Mouse (Mus musculus): ENCODE results near the gene Cpox. TPM values are rescaled to one million over a fixed set of nuclear protein-coding genes. Genes with fewer than 3 reads are reported as not detected.

Gene Cpox
- polyA plus RNA-seq, 1 experiment from 2014 or later, result 42.3 TPM

DNA sequence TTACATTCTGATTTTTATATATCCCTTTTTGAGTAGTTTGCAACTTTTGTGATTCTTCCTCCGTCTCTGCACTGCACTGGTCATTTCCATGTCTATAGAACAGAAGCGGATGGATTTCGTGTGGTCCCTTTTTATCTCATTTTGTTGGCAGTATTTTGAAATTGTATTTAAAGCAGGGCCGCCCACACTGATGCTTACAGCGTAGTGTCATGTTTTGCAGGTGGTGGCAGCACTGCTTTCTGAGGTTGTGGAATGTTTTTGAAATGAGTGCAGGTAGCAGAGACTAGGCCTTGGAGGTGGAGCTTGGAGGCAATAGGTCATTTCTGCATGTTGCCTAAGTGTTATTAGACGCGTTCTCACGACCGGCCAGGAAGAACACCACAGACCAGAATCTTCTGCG lies 20.1 kb upstream of the Cpox start:
- H3K4me2 ChIP-seq (replicated peaks; ENCODE audit: low read depth), result no peak overlapping the region
- H3K9ac ChIP-seq (ENCODE audit: low read length), result no peak overlapping the region
- no peak overlapping the region for H3K4me3 ChIP-seq (ENCODE audit: low read depth, low read length)
- 94% methylated on average over 10 of the region's 10 CpGs for WGBS
- H3K9me3 ChIP-seq (ENCODE audit: control insufficient read depth, low read length), result no peaks in the 10 kb centered on the region
- ATAC-seq (ENCODE audit: low FRiP score, low TSS enrichment), result no peak
- H3K4me1 ChIP-seq (replicated peaks; ENCODE audit: control insufficient read depth, insufficient read depth), result no peaks in the 10 kb centered on the region
- H3K27me3 ChIP-seq (ENCODE audit: control insufficient read depth, insufficient read depth, low read length), result no peaks in the 10 kb centered on the region
- no peaks in the 10 kb centered on the region for H3K36me3 ChIP-seq (ENCODE audit: control insufficient read depth, insufficient read depth, low read length)
- TF ChIP-seq EP300 (optimal IDR thresholded peaks at IDR 0.05) (no peak), CTCF (IDR thresholded peaks at IDR 0.05; ENCODE audit: low read depth) (no peak)
- H3K27ac ChIP-seq (replicated peaks), result no peak overlapping the region
- no peak for DNase-seq (ENCODE audit: low spot score)

DNA sequence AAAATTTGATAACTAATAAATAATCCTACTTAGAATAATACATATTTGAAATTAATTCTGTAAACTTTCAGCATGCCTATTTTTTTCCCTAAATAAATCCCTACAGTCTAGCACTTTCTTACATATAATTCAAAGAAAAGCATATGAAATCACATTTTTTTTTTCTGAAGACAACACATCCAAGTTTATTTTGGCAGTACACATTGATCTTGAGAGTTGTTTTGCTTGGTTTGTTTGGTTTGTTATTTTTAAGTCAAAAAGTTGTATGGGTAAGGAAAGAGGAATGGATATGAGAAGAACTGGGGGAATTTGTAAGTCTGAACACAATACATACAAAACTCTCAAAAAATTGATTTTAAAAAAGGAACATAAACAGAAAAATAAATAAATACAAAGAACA lies 14.3 kb upstream of the Cpox start:
- Histone ChIP-seq H3K4me3 (ENCODE audit: low read depth, low read length) (no peak overlapping the region), H3K9ac (ENCODE audit: low read length) (no peak overlapping the region), H3K4me1 (replicated peaks; ENCODE audit: control insufficient read depth, insufficient read depth) (no peaks in the 10 kb centered on the region), H3K27ac (replicated peaks) (no peak overlapping the region), H3K36me3 (ENCODE audit: control insufficient read depth, insufficient read depth, low read length) (no peaks in the 10 kb centered on the region), H3K4me2 (replicated peaks; ENCODE audit: low read depth) (no peak overlapping the region), H3K27me3 (ENCODE audit: control insufficient read depth, insufficient read depth, low read length) (no peaks in the 10 kb centered on the region), H3K9me3 (ENCODE audit: control insufficient read depth, low read length) (no peaks in the 10 kb centered on the region)
- DNase-seq (ENCODE audit: low spot score), result no peak
- TF ChIP-seq CTCF (IDR thresholded peaks at IDR 0.05; ENCODE audit: low read depth), result no peak
- no peak for TF ChIP-seq EP300 (optimal IDR thresholded peaks at IDR 0.05)
- no peak for ATAC-seq (ENCODE audit: low FRiP score, low TSS enrichment)

DNA sequence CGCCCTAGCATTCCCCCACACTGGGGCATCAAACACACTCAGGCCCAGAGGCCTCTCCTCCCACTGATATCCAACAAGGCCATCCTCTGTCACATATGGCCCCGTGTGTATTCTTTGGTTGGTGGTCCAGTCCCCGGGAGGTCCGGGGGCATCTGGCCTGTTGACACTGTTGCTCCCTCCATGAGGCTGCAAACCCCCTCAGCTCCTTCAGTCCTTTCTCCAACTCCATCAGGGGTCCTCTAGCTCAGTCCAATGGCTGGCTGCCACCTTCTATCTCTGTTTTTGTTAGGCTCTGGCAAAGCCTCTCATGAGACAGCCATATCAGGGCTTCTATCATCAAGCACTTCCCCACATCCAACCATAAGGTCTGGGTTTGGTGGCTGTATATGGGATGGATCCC lies 13.6 kb upstream of the Cpox start:
- no peak for TF ChIP-seq CTCF (IDR thresholded peaks at IDR 0.05; ENCODE audit: low read depth)
- no peak for TF ChIP-seq EP300 (optimal IDR thresholded peaks at IDR 0.05)
- no peak for ATAC-seq (ENCODE audit: low FRiP score, low TSS enrichment)
- DNase-seq (ENCODE audit: low spot score), result no peak
- no peak overlapping the region for H3K4me3 ChIP-seq (ENCODE audit: low read depth, low read length)
- no peaks in the 10 kb centered on the region for H3K4me1 ChIP-seq (replicated peaks; ENCODE audit: control insufficient read depth, insufficient read depth)
- WGBS, result 87% methylated on average over 4 of the region's 4 CpGs
- H3K9ac ChIP-seq (ENCODE audit: low read length), result no peak overlapping the region
- H3K27me3 ChIP-seq (ENCODE audit: control insufficient read depth, insufficient read depth, low read length), result no peaks in the 10 kb centered on the region
- no peak overlapping the region for H3K27ac ChIP-seq (replicated peaks)
- H3K36me3 ChIP-seq (ENCODE audit: control insufficient read depth, insufficient read depth, low read length), result no peaks in the 10 kb centered on the region
- H3K9me3 ChIP-seq (ENCODE audit: control insufficient read depth, low read length), result no peaks in the 10 kb centered on the region
- H3K4me2 ChIP-seq (replicated peaks; ENCODE audit: low read depth), result no peak overlapping the region

GRCm38 (mm10) chr16:58658668-58659067 lies 11.4 kb upstream of the Cpox start:
- Histone ChIP-seq H3K36me3 (ENCODE audit: control insufficient read depth, insufficient read depth, low read length) (no peaks in the 10 kb centered on the region), H3K9me3 (ENCODE audit: control insufficient read depth, low read length) (no peaks in the 10 kb centered on the region), H3K4me2 (replicated peaks; ENCODE audit: low read depth) (no peak overlapping the region), H3K4me1 (replicated peaks; ENCODE audit: control insufficient read depth, insufficient read depth) (no peaks in the 10 kb centered on the region), H3K4me3 (ENCODE audit: low read depth, low read length) (no peak overlapping the region), H3K9ac (ENCODE audit: low read length) (no peak overlapping the region), H3K27ac (replicated peaks) (no peak overlapping the region), H3K27me3 (ENCODE audit: control insufficient read depth, insufficient read depth, low read length) (no peaks in the 10 kb centered on the region)
- DNase-seq (ENCODE audit: low spot score) (no peak), ATAC-seq (ENCODE audit: low FRiP score, low TSS enrichment) (no peak)
- TF ChIP-seq CTCF (IDR thresholded peaks at IDR 0.05; ENCODE audit: low read depth) (no peak), EP300 (optimal IDR thresholded peaks at IDR 0.05) (no peak)
- 85% methylated on average over 6 of the region's 6 CpGs for WGBS

DNA sequence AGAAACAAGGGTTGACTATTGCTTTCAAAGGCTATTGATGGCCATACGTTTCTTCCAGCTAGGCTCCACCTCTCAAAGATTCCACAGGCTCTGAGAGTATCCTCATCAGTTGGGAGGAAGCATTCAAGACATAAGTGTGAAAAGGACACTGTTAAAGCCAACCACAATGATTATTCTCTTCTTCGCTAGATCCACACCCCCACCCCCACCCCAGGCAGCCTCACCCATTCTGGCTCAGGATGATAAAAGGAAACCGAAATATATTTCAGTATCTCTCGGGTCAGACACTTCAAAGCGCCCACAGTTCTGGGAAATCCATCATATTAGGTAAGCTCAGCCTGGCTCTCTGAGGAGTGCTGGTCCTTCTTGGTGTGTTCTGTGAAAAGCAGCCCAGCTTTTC lies 8.3 kb upstream of the Cpox start:
- Histone ChIP-seq H3K27me3 (ENCODE audit: control insufficient read depth, insufficient read depth, low read length) (no peaks in the 10 kb centered on the region), H3K4me3 (ENCODE audit: low read depth, low read length) (no peak overlapping the region), H3K4me2 (replicated peaks; ENCODE audit: low read depth) (no peak overlapping the region), H3K9ac (ENCODE audit: low read length) (no peak overlapping the region), H3K4me1 (replicated peaks; ENCODE audit: control insufficient read depth, insufficient read depth) (no peaks in the 10 kb centered on the region), H3K36me3 (ENCODE audit: control insufficient read depth, insufficient read depth, low read length) (no peaks in the 10 kb centered on the region), H3K9me3 (ENCODE audit: control insufficient read depth, low read length) (no peaks in the 10 kb centered on the region), H3K27ac (replicated peaks) (no peak overlapping the region)
- 67% methylated on average over 5 of the region's 5 CpGs for WGBS
- ATAC-seq (ENCODE audit: low FRiP score, low TSS enrichment), result no peak
- DNase-seq (ENCODE audit: low spot score), result peak; percentile 3
- TF ChIP-seq CTCF (IDR thresholded peaks at IDR 0.05; ENCODE audit: low read depth) (no peak), EP300 (optimal IDR thresholded peaks at IDR 0.05) (no peak)

- Histone ChIP-seq H3K36me3 (ENCODE audit: control insufficient read depth, insufficient read depth, low read length) (no peaks in the 10 kb centered on the region), H3K27ac (replicated peaks) (no peak overlapping the region), H3K9me3 (ENCODE audit: control insufficient read depth, low read length) (no peaks in the 10 kb centered on the region), H3K27me3 (ENCODE audit: control insufficient read depth, insufficient read depth, low read length) (no peaks in the 10 kb centered on the region), H3K4me1 (replicated peaks; ENCODE audit: control insufficient read depth, insufficient read depth) (no peaks in the 10 kb centered on the region), H3K9ac (ENCODE audit: low read length) (no peak overlapping the region), H3K4me2 (replicated peaks; ENCODE audit: low read depth) (no peak overlapping the region), H3K4me3 (ENCODE audit: low read depth, low read length) (no peak overlapping the region)
- TF ChIP-seq EP300 (optimal IDR thresholded peaks at IDR 0.05) (no peak), CTCF (IDR thresholded peaks at IDR 0.05; ENCODE audit: low read depth) (no peak)
- ATAC-seq (ENCODE audit: low FRiP score, low TSS enrichment) (no peak), DNase-seq (ENCODE audit: low spot score) (no peak)
Measured at GRCm38 (mm10) chr16:58662287-58662791, 7.8 kb upstream of the Cpox start.

Measured in stomach, postnatal 0 days (tissue).